Mouse (Mus musculus): ENCODE data around the gene Fbxo30.

DNA sequence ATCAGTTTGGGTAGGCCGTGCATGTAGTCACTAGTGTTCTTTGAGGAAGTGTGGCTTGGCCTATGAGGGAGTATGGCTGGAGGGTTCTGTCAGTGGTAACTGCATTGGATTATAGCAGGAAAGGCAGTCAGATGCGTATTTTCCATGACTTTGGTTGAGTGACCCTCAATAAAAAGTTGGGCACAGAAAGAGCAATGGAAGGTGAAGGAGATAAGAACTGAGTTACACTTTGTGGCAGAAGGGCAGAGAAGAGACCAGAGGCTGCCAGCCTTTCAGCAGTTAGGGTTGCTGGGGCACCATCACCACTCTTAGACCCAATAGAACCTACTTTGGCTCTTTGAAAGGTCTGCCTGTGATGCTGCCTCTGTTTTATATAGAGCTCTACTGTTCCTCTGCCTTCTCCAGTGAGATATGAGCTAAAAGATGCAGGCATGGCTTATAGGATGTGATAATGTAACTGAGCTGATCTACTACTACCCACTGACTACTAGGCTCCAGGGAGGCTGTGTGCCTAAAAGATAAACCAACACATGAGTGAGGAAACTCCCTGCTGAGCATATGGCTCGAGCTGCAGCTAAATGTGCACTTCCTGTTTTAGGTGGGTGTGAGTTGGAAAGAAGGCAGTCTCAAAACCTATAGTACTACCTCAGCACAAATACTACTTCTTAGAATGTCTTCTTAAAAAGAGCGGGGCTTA, 42.2 kb downstream of the Fbxo30 start:
- TF ChIP-seq CTCF (IDR thresholded peaks at IDR 0.05; ENCODE audit: borderline replicate concordance, insufficient read depth, low read depth, low read length) (no peak), POLR2A (IDR thresholded peaks at IDR 0.05; ENCODE audit: borderline replicate concordance, insufficient read depth, low read length) (no peak)

Measured in cerebellum, adult 2 months (tissue).